Mouse (Mus musculus) megakaryocyte, embryonic 14.5 days (primary cell): ENCODE data around the gene Prame.

Experiments used
- FLI1 ChIP-seq: IDR thresholded peaks from 2 replicates; pipeline ENCODE4 v1.6.1; 2012; ENCODE audit warnings: low read length, inconsistent platforms, mixed read lengths
- GATA1 ChIP-seq: IDR thresholded peaks from 3 replicates; pipeline ENCODE4 v1.6.1; 2012; ENCODE audit warnings: mixed read lengths, low read length, inconsistent platforms, borderline replicate concordance

GRCm38 (mm10) chrX:135598677-135599076 lies 28.8 kb downstream of the Prame start, which contains the start of gene Nxf7:
- TF ChIP-seq FLI1 (no peak), GATA1 (no peak)
